Mouse (Mus musculus): ENCODE data around the gene Fam214b. TPM values are rescaled to one million over a fixed set of nuclear protein-coding genes. Genes with fewer than 3 reads are reported as not detected.
"Not testable (repeated sequence)": the region's sequence is repeated elsewhere in the genome, so short reads cannot be mapped to it uniquely, and the experiment has no call there.

Gene Fam214b
- polyA plus RNA-seq, 1 experiment = 15.6 TPM

DNA sequence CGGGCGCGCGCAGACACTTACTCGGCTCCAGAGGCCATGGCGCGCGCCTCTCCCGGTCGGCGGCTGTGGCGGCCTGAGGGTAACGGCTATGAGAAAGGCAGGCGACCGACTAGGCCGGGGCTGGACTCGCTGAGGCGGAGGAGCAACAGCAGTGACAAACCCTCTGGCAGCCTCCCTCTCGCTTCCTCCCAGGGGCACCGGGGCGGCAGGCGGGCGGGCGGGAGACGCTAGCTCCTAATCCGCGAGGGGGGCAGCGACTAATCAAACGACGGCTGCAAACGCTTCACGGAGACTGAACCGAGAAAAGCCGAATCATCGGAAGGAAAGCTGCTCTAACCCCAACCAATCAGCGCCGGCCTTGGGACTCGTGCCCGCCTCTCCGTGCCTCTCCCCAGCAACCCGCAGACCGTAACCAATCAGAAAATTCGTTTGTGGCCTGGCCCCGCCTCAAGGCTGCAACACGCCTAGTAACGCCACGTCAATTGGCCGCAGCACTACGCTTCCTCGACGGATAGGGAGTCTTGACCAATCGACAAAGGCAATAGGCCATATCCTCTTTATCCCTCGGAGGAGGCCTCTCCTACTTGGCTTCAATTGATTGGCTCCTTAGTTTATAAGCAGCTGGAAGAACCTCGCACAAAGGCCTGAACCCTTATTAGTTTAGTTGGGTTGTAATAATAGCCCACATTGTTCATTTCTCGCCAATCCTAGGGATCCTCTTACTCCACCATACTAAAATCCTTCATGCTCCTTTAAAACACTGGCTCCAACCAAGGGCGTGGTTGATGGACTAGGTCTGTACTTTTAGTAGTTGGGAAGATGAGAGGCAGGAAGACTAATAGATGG lies 45.7 kb downstream of the Fam214b start, which contains the start of gene Vcp:
Gene Vcp (minus strand): TSS at position 367 of the 846 bp plus-strand sequence.
- not testable (repeated sequence) for TF ChIP-seq GATA1 (IDR thresholded peaks at IDR 0.05; ENCODE audit: low read length)

DNA sequence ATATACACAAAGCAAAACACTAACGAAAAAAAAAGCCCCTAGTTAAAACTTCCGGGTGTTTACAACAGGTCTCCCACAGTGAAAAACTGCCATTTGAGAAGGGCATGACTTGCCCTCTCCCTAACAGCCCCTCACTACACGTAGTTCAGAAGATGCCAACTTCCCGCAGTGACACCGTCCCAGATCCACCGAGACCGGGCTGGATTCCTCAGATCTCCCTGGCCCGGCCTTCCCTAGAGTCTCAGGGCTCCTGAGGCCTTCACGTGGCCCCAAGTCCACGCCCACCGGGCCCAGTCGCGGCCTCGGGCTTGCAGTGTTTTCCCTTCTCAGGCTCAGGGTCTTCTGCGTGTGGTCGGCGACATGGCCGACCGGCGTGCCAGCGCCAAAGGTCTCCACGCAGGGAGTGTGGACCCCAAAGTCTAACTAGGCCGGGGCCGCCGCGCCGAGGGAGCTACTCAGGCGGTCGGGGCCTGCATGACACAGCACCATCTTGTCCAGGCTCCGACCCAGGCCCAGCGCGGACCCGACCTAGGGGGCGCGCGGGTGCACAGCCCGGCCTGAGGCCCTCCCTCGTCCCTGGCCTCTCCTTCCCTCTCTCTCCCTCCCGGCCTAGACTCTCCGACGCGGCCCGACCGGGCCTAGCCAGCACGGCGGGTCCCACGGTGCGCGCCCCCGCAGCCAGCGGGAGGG lies 46.4 kb downstream of the Fam214b start:
- no peak for TF ChIP-seq GATA1 (IDR thresholded peaks at IDR 0.05; ENCODE audit: low read length)

DNA sequence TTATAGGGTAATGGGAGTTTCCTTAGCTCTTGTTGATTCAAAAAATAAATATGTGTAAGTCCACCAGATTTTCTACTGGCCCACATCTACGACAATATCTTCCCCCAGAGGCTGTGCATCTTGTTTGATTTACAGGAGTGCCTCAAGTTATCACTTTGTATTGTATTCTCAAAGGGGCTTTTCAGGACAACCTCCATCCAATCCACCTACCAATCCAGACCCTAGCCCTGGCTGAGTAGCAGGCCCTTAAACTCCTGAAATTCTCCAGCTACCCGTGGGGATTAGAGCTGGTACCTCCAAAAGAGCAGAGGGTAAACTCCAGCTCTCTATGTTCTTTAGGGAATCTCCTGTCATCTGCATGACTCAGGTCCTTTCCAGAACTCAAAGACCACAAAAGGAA lies 48.0 kb downstream of the Fam214b start:
- no peak for TF ChIP-seq GATA1 (IDR thresholded peaks at IDR 0.05; ENCODE audit: low read length)

DNA sequence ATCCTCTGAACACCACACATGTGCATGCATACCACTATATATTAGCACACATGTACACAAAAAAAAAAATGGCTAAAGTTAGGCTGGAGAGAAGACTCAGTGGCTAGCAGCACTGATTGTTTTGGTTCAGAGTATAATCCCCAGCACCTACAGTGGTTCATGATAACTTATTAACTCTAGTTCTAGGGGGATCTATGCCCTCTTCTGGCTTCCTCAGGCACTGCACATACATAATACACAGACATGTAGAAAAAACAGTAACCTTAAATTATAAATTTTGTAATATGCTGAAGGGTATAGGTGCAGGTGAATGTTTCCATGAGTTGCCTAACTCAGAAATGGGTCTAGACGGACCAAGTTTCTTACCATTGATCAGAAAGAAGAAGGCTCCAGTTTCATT lies 57.7 kb downstream of the Fam214b start:
- no peak for TF ChIP-seq GATA1 (IDR thresholded peaks at IDR 0.05; ENCODE audit: low read length)

Other genes with a start within 250 kb of the Fam214b start
- 0.02 and 0.05 TPM in 2 replicates for gene Fam205a1, start 192.3 kb downstream of the Fam214b start, polyA plus RNA-seq (2012)
- 0.02 TPM in 1 of 2 replicates, not detected in the other for gene Gm12394, start 189.4 kb downstream of the Fam214b start, polyA plus RNA-seq (2012)
- not detected in 2 replicates for gene Fam205c, start 172.0 kb downstream of the Fam214b start, polyA plus RNA-seq (2012)
- gene Phf24, start 129.6 kb downstream of the Fam214b start, polyA plus RNA-seq (2012) = 0.04 and 0.11 TPM in 2 replicates
- gene Dnajb5, start 96.4 kb downstream of the Fam214b start, polyA plus RNA-seq (2012) = 0.63 and 0.84 TPM in 2 replicates
- gene 1700022I11Rik, start 76.6 kb downstream of the Fam214b start, polyA plus RNA-seq (2012) = not detected in 2 replicates
- gene Vcp, start 45.7 kb downstream of the Fam214b start, polyA plus RNA-seq (2012) = 276 and 427 TPM in 2 replicates
- 5.6 and 8.7 TPM in 2 replicates for gene Fancg, start 35.7 kb downstream of the Fam214b start, polyA plus RNA-seq (2012)
- 8.1 and 14.8 TPM in 2 replicates for gene Pigo, start 20.4 kb downstream of the Fam214b start, polyA plus RNA-seq (2012)
- 193 and 244 TPM in 2 replicates for gene Stoml2, start 14.5 kb downstream of the Fam214b start, polyA plus RNA-seq (2012)
- 0.16 TPM in 1 of 2 replicates, not detected in the other for gene Unc13b, start 12.7 kb upstream of the Fam214b start, polyA plus RNA-seq (2012)
- 0.06 TPM in 1 of 2 replicates, not detected in the other for gene Atp8b5, start 220.9 kb upstream of the Fam214b start, polyA plus RNA-seq (2012)